Mouse (Mus musculus) kidney, postnatal 36 days (tissue): ENCODE measurements around the gene Capn1.
"Not testable (repeated sequence)": the region's sequence is repeated elsewhere in the genome, so short reads cannot be mapped to it uniquely, and the experiment has no call there.

Experiments used
- DNase-seq, 2 experiments: peaks; one replicate each; pipeline ENCODE4 v3.0.0; 2021 to 2022; ENCODE audit warnings: mixed read lengths in 2 of 2

Capn1 gene

GRCm38 (mm10) chr19:6015511-6016315 lies at the start of gene Capn1:
Gene Capn1 (minus strand): TSS chr19:6015897.
- peak; percentile 71 to 84 for DNase-seq

- DNase-seq: no peak
These were observed 47.4 kb upstream of the Capn1 start for GRCm38 (mm10) chr19:6063081-6063480.

GRCm38 (mm10) chr19:6062418-6062817 lies 46.7 kb upstream of the Capn1 start:
- DNase-seq: no peak

GRCm38 (mm10) chr19:6061641-6062302 lies 46.1 kb upstream of the Capn1 start:
- DNase-seq: peak in 1 of 2 experiments; percentile 70

GRCm38 (mm10) chr19:6061021-6061533 lies 45.4 kb upstream of the Capn1 start, which contains the start of gene Znhit2:
Gene Znhit2 (plus strand): TSS chr19:6061192.
- DNase-seq: peak; percentile 96 to 97

- peak in 1 of 2 experiments; percentile 34 for DNase-seq
These were observed 43.3 kb upstream of the Capn1 start for GRCm38 (mm10) chr19:6058966-6059365.

- DNase-seq: no peak
These were observed 42.8 kb upstream of the Capn1 start for GRCm38 (mm10) chr19:6058513-6058912.

- peak; percentile 99 to 100 for DNase-seq
These were observed 41.8 kb upstream of the Capn1 start, which contains the start of the genes Mrpl49 and Fau for GRCm38 (mm10) chr19:6057313-6058096. Gene Mrpl49 (minus strand): TSS chr19:6057785. Gene Fau (plus strand): TSS chr19:6057844.

- DNase-seq: no peak
These were observed 41.0 kb upstream of the Capn1 start for GRCm38 (mm10) chr19:6056696-6057095.

GRCm38 (mm10) chr19:6054296-6054695 lies 38.6 kb upstream of the Capn1 start:
- DNase-seq: no peak

GRCm38 (mm10) chr19:6052516-6052915 lies 36.8 kb upstream of the Capn1 start:
- no peak for DNase-seq

GRCm38 (mm10) chr19:6048681-6049410 lies 33.1 kb upstream of the Capn1 start:
- DNase-seq: no peak

GRCm38 (mm10) chr19:6047899-6048166 lies 32.1 kb upstream of the Capn1 start:
- DNase-seq: no peak

GRCm38 (mm10) chr19:6047154-6047898 lies 31.6 kb upstream of the Capn1 start:
- no peak for DNase-seq

- peak; percentile 94 to 96 for DNase-seq
These were observed 30.8 kb upstream of the Capn1 start, which contains the start of gene Syvn1 for GRCm38 (mm10) chr19:6046294-6047153. Gene Syvn1 (plus strand): TSS chr19:6046576.

- no peak for DNase-seq
These were observed 29.9 kb upstream of the Capn1 start for GRCm38 (mm10) chr19:6045366-6046293.

GRCm38 (mm10) chr19:6044102-6044501 lies 28.4 kb upstream of the Capn1 start:
- DNase-seq: not testable (repeated sequence)

GRCm38 (mm10) chr19:6042293-6042692 lies 26.6 kb upstream of the Capn1 start:
- DNase-seq: no peak

GRCm38 (mm10) chr19:6040002-6040401 lies 24.3 kb upstream of the Capn1 start:
- DNase-seq: no peak
